Mouse (Mus musculus): Measurements from ENCODE around the gene Carmil1. TPM values are rescaled to one million over a fixed set of nuclear protein-coding genes. Genes with fewer than 3 reads are reported as not detected.
A peak's percentile ranks its signal among the peaks of the same experiment; 100 is the strongest.

Carmil1 gene
- total and polyA plus RNA-seq, 2 experiments from 2014 or later = 40.7 to 56.8 TPM

- Histone ChIP-seq H3K27ac (ENCODE audit: low read depth, low read length) (no peak overlapping the region), H3K4me1 (ENCODE audit: insufficient read depth, low read length) (peaks cover 15% of the 10 kb centered on the region; the same call in 1 of the 2 replicates), H3K4me2 (ENCODE audit: low read depth, low read length, poor library complexity, severe bottlenecking) (no peak overlapping the region), H3K4me3 (ENCODE audit: low read depth, low read length) (no peak overlapping the region), H3K9me3 (ENCODE audit: low read length) (no peaks in the 10 kb centered on the region), H3K36me3 (ENCODE audit: insufficient read depth, low read length) (no peaks in the 10 kb centered on the region), H3K27me3 (ENCODE audit: insufficient read depth, low read length) (no peaks in the 10 kb centered on the region), H3K9ac (replicated peaks; ENCODE audit: low read length, poor library complexity, severe bottlenecking) (no peak overlapping the region)
- no peak for TF ChIP-seq CTCF (IDR thresholded peaks at IDR 0.05)
- 85% methylated on average over 3 of the region's 3 CpGs for WGBS
- DNase-seq (ENCODE audit: low spot score) (no peak), ATAC-seq (ENCODE audit: low FRiP score) (no peak)
Measured at GRCm38 (mm10) chr13:24195371-24195770, 85.2 kb downstream of the Carmil1 start.

- ATAC-seq (ENCODE audit: low FRiP score) (no peak), DNase-seq (ENCODE audit: low spot score) (no peak)
- Histone ChIP-seq H3K4me2 (ENCODE audit: low read depth, low read length, poor library complexity, severe bottlenecking) (no peak overlapping the region), H3K9me3 (ENCODE audit: low read length) (no peaks in the 10 kb centered on the region), H3K27me3 (ENCODE audit: insufficient read depth, low read length) (no peaks in the 10 kb centered on the region), H3K36me3 (ENCODE audit: insufficient read depth, low read length) (no peaks in the 10 kb centered on the region), H3K9ac (replicated peaks; ENCODE audit: low read length, poor library complexity, severe bottlenecking) (no peak overlapping the region), H3K4me3 (ENCODE audit: low read depth, low read length) (no peak overlapping the region), H3K4me1 (ENCODE audit: insufficient read depth, low read length) (peaks cover 13% of the 10 kb centered on the region; the same call in 1 of the 2 replicates), H3K27ac (ENCODE audit: low read depth, low read length) (no peak overlapping the region)
- peak; percentile 54 for TF ChIP-seq CTCF (IDR thresholded peaks at IDR 0.05)
- 84% methylated on average over 5 of the region's 5 CpGs for WGBS
Measured at GRCm38 (mm10) chr13:24194018-24194417, 86.6 kb downstream of the Carmil1 start.

GRCm38 (mm10) chr13:24190875-24191663 lies 89.5 kb downstream of the Carmil1 start:
- no peaks in the 10 kb centered on the region for H3K27me3 ChIP-seq (ENCODE audit: insufficient read depth, low read length)
- no peak overlapping the region for H3K27ac ChIP-seq (ENCODE audit: low read depth, low read length)
- no peak overlapping the region for H3K4me2 ChIP-seq (ENCODE audit: low read depth, low read length, poor library complexity, severe bottlenecking)
- WGBS = 37% methylated on average over 9 of the region's 9 CpGs
- no peak for DNase-seq (ENCODE audit: low spot score)
- no peaks in the 10 kb centered on the region for H3K36me3 ChIP-seq (ENCODE audit: insufficient read depth, low read length)
- H3K9me3 ChIP-seq (ENCODE audit: low read length) = no peaks in the 10 kb centered on the region
- ATAC-seq (ENCODE audit: low FRiP score) = peak; percentile 16; the same call in 1 of the 2 replicates
- H3K4me3 ChIP-seq (ENCODE audit: low read depth, low read length) = no peak overlapping the region
- no peak for TF ChIP-seq CTCF (IDR thresholded peaks at IDR 0.05)
- peaks cover 8% of the 10 kb centered on the region; the same call in 1 of the 2 replicates for H3K4me1 ChIP-seq (ENCODE audit: insufficient read depth, low read length)
- H3K9ac ChIP-seq (replicated peaks; ENCODE audit: low read length, poor library complexity, severe bottlenecking) = no peak overlapping the region

- no peaks in the 10 kb centered on the region for H3K9me3 ChIP-seq (ENCODE audit: low read length)
- 87% methylated on average over 2 of the region's 2 CpGs for WGBS
- no peak overlapping the region for H3K27ac ChIP-seq (ENCODE audit: low read depth, low read length)
- peaks cover 8% of the 10 kb centered on the region; the same call in 1 of the 2 replicates for H3K4me1 ChIP-seq (ENCODE audit: insufficient read depth, low read length)
- H3K4me3 ChIP-seq (ENCODE audit: low read depth, low read length) = no peak overlapping the region
- H3K9ac ChIP-seq (replicated peaks; ENCODE audit: low read length, poor library complexity, severe bottlenecking) = no peak overlapping the region
- H3K36me3 ChIP-seq (ENCODE audit: insufficient read depth, low read length) = no peaks in the 10 kb centered on the region
- no peak for TF ChIP-seq CTCF (IDR thresholded peaks at IDR 0.05)
- DNase-seq (ENCODE audit: low spot score) = no peak
- H3K4me2 ChIP-seq (ENCODE audit: low read depth, low read length, poor library complexity, severe bottlenecking) = no peak overlapping the region
- no peaks in the 10 kb centered on the region for H3K27me3 ChIP-seq (ENCODE audit: insufficient read depth, low read length)
- no peak for ATAC-seq (ENCODE audit: low FRiP score)
Measured at GRCm38 (mm10) chr13:24187026-24187425, 93.6 kb downstream of the Carmil1 start.

GRCm38 (mm10) chr13:24185641-24186040 lies 95.0 kb downstream of the Carmil1 start:
- no peak overlapping the region for H3K9ac ChIP-seq (replicated peaks; ENCODE audit: low read length, poor library complexity, severe bottlenecking)
- H3K27me3 ChIP-seq (ENCODE audit: insufficient read depth, low read length) = no peaks in the 10 kb centered on the region
- no peak for DNase-seq (ENCODE audit: low spot score)
- 77% methylated on average over 3 of the region's 3 CpGs for WGBS
- no peaks in the 10 kb centered on the region for H3K36me3 ChIP-seq (ENCODE audit: insufficient read depth, low read length)
- H3K4me1 ChIP-seq (ENCODE audit: insufficient read depth, low read length) = no peaks in the 10 kb centered on the region
- no peak for ATAC-seq (ENCODE audit: low FRiP score)
- no peak overlapping the region for H3K4me3 ChIP-seq (ENCODE audit: low read depth, low read length)
- TF ChIP-seq CTCF (IDR thresholded peaks at IDR 0.05) = no peak
- no peak overlapping the region for H3K4me2 ChIP-seq (ENCODE audit: low read depth, low read length, poor library complexity, severe bottlenecking)
- H3K27ac ChIP-seq (ENCODE audit: low read depth, low read length) = no peak overlapping the region
- H3K9me3 ChIP-seq (ENCODE audit: low read length) = no peaks in the 10 kb centered on the region

GRCm38 (mm10) chr13:24182878-24183277 lies 97.7 kb downstream of the Carmil1 start:
- H3K4me2 ChIP-seq (ENCODE audit: low read depth, low read length, poor library complexity, severe bottlenecking) = no peak overlapping the region
- no peaks in the 10 kb centered on the region for H3K36me3 ChIP-seq (ENCODE audit: insufficient read depth, low read length)
- H3K4me3 ChIP-seq (ENCODE audit: low read depth, low read length) = no peak overlapping the region
- no peaks in the 10 kb centered on the region for H3K9me3 ChIP-seq (ENCODE audit: low read length)
- DNase-seq (ENCODE audit: low spot score) (no peak), ATAC-seq (ENCODE audit: low FRiP score) (no peak)
- no peak for TF ChIP-seq CTCF (IDR thresholded peaks at IDR 0.05)
- no peaks in the 10 kb centered on the region for H3K27me3 ChIP-seq (ENCODE audit: insufficient read depth, low read length)
- no peak overlapping the region for H3K9ac ChIP-seq (replicated peaks; ENCODE audit: low read length, poor library complexity, severe bottlenecking)
- H3K4me1 ChIP-seq (ENCODE audit: insufficient read depth, low read length) = no peaks in the 10 kb centered on the region
- WGBS = 43% methylated on average over 6 of the region's 6 CpGs
- no peak overlapping the region for H3K27ac ChIP-seq (ENCODE audit: low read depth, low read length)

Data from midbrain, postnatal 0 days (tissue).